Mouse (Mus musculus) E14TG2a.4 (cell line): Measurements from ENCODE around the gene Hist2h2be.
"Not testable (repeated sequence)": the region's sequence is repeated elsewhere in the genome, so short reads cannot be mapped to it uniquely, and the experiment has no call there.

Experiments used
- H3K27me3 ChIP-seq: 2 replicates; pipeline ENCODE4 v1.6.1; 2014; ENCODE audit warnings: low read length, control low read depth; ENCODE audit not compliant: insufficient read depth
- H3K36me3 ChIP-seq: 2 replicates; pipeline ENCODE4 v1.6.1; 2014; ENCODE audit warnings: low read length, control low read depth; ENCODE audit not compliant: insufficient read depth
- H3K4me1 ChIP-seq: replicated peaks from 2 replicates; pipeline ENCODE4 v1.6.1; 2014; ENCODE audit warnings: low read depth, low read length, control low read depth
- H3K4me3 ChIP-seq: replicated peaks from 2 replicates; pipeline ENCODE4 v1.5.1; 2014; ENCODE audit warnings: mild to moderate bottlenecking, low read length
- H3K9me3 ChIP-seq: 2 replicates; pipeline ENCODE4 v1.6.1; 2014; ENCODE audit warnings: low read length, control low read depth
- CTCF ChIP-seq: conservative IDR thresholded peaks from 2 replicates; pipeline ENCODE4 v1.5.1; 2014; ENCODE audit warnings: low read length
- NANOG ChIP-seq: IDR thresholded peaks from 2 replicates; pipeline ENCODE4 v1.6.1; 2014; ENCODE audit warnings: borderline replicate concordance, low read length, mixed read lengths
- POU5F1 ChIP-seq: IDR thresholded peaks from 2 replicates; pipeline ENCODE4 v1.6.1; 2014; ENCODE audit warnings: low read length, borderline replicate concordance

Gene Hist2h2be

DNA sequence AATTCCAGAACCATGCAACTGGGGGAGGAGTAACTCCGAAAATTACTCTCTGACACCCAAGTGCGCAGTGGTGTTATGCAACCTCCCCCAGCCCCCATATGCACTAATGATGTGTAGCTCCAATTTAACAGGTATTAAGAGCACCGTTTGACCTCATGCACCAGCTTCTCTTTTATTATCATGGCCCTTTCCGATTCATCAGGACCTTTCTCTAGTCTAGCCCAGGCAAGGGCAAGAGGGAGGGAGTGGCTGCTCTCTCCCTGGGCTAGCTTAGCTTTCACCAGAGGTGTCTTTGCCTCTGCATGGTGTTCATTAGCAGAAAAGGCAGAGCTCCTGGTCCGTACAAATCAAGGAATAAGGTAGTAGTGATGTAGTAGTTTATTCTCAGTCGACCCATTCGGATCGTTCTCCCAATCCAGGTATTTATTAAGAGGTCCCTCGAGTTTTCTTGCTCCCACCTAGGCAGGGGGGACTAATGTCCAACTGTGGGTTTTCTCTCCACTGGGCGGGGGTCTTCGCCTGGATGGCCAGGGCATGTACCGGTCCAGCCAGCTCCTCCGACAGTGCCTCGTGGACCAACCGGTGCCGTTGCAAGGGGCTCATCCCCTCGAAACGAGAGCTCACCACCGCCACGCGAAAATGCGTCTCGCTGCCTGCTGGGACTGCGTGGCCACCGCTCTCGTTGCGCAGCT lies 24.3 kb upstream of the Hist2h2be start:
- no peak for TF ChIP-seq POU5F1
- TF ChIP-seq NANOG, result no peak
- TF ChIP-seq CTCF, result no peak
- H3K36me3 ChIP-seq, result no peaks in the 10 kb centered on the region
- peaks cover 47% of the 10 kb centered on the region for H3K4me1 ChIP-seq
- peak overlapping the region; percentile 94 for H3K4me3 ChIP-seq
- H3K27me3 ChIP-seq, result peaks cover 24% of the 10 kb centered on the region
- H3K9me3 ChIP-seq, result no peaks in the 10 kb centered on the region

DNA sequence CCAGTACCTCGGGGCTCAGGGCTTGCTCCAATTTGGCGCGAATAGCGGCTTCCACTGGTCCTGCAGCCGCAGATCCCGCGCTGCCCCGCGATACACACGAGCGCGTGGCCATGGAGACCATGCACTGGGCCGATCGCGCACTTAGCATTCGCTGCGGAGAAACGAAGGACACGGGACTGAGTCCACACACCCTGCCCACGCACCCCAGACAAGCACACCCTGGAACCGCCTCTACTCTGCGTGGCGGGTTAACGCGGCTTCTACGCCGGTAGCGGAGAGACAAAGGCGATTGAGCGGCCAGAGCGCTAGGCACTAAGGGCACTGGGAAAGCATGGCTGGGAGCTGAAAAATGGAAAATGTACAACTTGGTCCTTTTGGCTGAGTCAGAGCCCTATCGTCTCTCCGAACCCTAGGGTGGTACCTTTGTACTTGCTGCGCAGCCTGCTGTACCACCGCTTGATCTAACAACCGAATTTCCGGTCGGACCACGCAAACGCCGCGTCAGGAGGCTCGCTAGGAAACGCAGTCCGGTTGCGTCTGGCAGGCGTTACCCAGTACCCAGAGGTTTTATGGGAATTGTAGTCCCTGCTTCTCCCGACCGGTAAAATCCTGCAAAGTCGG lies 23.7 kb upstream of the Hist2h2be start:
- Histone ChIP-seq H3K36me3 (no peaks in the 10 kb centered on the region), H3K4me1 (peaks cover 47% of the 10 kb centered on the region), H3K4me3 (peak overlapping the region; percentile 94), H3K9me3 (no peaks in the 10 kb centered on the region), H3K27me3 (peaks cover 21% of the 10 kb centered on the region)
- TF ChIP-seq NANOG (no peak), CTCF (no peak), POU5F1 (no peak)

DNA sequence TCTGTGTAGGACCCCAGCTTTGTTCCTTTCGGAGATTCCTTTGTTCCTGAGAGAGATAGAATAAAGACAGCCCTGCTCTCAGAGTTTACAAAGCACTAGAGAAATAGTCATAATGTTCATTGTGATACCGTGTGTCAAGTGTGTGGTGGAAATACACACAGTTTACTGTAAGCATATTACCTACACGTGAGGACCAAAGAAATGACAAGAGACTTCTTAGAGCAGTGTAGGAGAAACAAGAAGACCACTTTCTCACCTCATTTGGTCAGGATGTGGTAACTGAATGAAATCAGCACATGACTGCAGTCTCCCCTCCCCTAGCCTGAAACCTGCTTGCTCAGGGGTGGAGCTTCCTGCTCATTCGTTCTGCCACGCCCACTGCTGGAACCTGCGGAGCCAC lies 22.7 kb upstream of the Hist2h2be start:
- no peak for TF ChIP-seq CTCF
- TF ChIP-seq NANOG, result no peak
- no peak for TF ChIP-seq POU5F1
- Histone ChIP-seq H3K27me3 (peaks cover 15% of the 10 kb centered on the region), H3K36me3 (no peaks in the 10 kb centered on the region), H3K9me3 (no peaks in the 10 kb centered on the region), H3K4me3 (peak overlapping the region; percentile 94), H3K4me1 (peaks cover 43% of the 10 kb centered on the region)

DNA sequence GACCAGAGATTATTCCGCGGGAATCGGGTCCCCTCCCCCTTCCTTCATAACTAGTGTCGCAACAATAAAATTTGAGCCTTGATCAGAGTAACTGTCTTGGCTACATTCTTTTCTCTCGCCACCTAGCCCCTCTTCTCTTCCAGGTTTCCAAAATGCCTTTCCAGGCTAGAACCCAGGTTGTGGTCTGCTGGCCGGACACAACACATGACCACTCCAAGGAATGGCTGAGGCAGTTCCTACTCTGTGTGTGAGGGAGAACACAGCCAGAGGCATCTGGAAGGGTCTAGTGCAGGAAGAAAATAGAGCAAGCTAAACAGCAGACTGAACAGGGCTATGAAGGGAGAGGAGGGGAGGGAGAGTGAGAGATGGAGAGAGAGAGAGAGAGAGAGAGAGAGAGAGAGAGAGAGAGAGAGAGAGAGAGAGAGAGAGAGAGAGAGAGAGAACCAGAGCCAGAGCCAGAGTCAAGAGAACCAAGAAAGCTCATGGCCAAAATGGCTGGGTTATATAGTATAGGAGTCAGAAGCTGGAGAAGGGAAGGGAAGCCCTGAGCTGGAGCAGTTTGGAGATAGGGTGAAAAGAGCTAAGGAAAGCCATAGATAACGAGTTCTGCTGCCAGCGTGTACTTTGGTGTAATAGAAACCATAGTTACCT lies 22.2 kb upstream of the Hist2h2be start:
- not testable (repeated sequence) for H3K9me3 ChIP-seq, H3K36me3 ChIP-seq
- 0 out of 2 replicates have a peak overlapping the region, but pooled peaks have one; percentile 26 for H3K4me3 ChIP-seq
- peaks cover 38% of the 10 kb centered on the region for H3K4me1 ChIP-seq
- H3K27me3 ChIP-seq, result peaks cover 10% of the 10 kb centered on the region; the same call in 1 of the 2 replicates

DNA sequence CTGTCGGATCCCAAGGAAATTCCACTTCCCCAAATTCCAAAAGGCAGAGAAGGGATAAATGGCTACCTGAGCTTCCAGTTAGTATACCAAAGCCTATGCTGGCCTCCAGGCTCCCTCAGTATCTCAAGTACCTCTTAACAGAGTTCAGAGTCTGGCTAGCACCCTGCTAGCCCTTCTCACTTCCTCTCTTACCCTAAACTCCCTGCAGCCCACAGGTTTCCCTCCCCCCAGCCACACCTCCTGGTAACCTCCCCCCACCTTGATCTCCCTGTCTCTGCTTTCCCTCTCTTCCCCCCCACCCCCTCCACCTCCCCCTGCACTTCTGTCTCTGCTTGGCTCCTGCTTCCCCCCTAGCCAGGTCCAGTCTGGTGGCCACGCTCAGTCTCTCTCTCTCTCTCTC lies 21.2 kb upstream of the Hist2h2be start:
- Histone ChIP-seq H3K36me3 (no peaks in the 10 kb centered on the region), H3K4me1 (peaks cover 34% of the 10 kb centered on the region), H3K9me3 (no peaks in the 10 kb centered on the region), H3K27me3 (peaks cover 8% of the 10 kb centered on the region; the same call in 1 of the 2 replicates), H3K4me3 (no peak overlapping the region)
- TF ChIP-seq NANOG (no peak), POU5F1 (no peak)

DNA sequence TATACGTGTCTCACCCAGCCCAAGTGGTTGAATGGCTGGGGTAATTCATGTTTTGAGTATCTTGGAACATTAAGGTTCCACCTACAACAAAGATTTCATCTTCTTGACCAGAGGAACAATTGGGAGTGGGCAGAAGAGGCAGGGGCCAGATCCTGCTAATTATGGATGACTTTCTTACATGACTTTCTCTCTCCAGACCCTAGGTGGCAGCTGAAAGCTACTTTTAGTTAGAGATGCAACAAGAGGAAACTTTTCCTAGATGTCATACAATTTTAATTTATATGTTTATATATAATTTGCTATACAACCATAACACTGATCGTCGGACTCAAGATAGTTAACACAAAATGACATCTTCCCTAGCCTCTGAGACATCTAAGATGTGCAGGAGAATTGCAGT lies 13.1 kb upstream of the Hist2h2be start:
- H3K27me3 ChIP-seq, result peaks cover 8% of the 10 kb centered on the region; the same call in 1 of the 2 replicates
- H3K36me3 ChIP-seq, result no peaks in the 10 kb centered on the region
- no peak overlapping the region for H3K4me3 ChIP-seq
- H3K9me3 ChIP-seq, result no peaks in the 10 kb centered on the region
- TF ChIP-seq POU5F1, result no peak
- no peak for TF ChIP-seq CTCF
- no peak for TF ChIP-seq NANOG
- peaks cover 13% of the 10 kb centered on the region for H3K4me1 ChIP-seq

DNA sequence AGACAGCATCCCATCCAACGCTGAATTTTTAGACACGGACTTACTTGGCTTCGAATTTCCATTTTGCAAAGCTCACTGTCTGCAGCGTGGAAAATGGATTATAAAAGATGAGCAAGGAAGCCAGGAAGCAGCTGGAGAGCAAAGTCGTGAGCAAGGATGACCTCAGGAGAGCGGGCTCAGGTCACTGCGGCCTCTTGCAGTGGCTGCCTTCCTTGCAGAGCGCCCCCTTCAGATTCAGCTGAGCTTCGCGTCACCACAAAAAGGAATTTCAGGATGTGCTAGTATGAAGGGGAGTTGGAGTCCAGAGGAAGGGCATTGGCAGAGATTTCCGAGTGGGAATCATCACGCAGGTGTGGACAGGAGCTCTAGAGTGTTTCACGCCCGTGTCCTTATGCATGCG lies 11.7 kb upstream of the Hist2h2be start:
- peaks cover 15% of the 10 kb centered on the region for H3K27me3 ChIP-seq
- no peaks in the 10 kb centered on the region for H3K9me3 ChIP-seq
- TF ChIP-seq CTCF (peak; percentile 55), NANOG (no peak), POU5F1 (no peak)
- H3K36me3 ChIP-seq, result no peaks in the 10 kb centered on the region
- H3K4me1 ChIP-seq, result peaks cover 13% of the 10 kb centered on the region
- no peak overlapping the region for H3K4me3 ChIP-seq

DNA sequence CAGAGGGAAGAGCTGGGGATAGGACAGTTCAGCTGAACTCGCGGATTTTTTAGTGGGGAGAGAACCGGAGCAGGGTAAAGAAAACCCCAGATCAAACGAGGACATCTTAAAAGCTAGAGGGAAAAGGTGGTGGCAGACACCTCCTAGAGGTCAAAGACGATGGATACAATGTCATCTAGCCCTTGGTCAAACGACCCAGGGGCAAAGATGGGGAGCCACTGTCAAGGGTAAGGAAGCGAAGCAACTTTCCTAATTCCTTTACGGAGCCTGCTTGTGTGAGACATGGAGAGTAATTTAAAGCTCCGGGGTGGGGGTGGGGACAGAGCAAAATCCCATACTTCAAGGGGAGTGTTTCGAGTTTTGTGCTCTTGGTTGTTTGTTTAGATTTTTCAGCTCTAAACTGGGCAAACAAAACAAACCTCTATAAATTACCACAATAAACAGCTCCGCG lies 1.7 kb upstream of the Hist2h2be start:
- TF ChIP-seq NANOG (no peak), CTCF (no peak), POU5F1 (no peak)
- Histone ChIP-seq H3K9me3 (no peaks in the 10 kb centered on the region), H3K4me1 (peaks cover 35% of the 10 kb centered on the region), H3K36me3 (no peaks in the 10 kb centered on the region), H3K27me3 (peaks cover 12% of the 10 kb centered on the region; the same call in 1 of the 2 replicates), H3K4me3 (peak overlapping the region; percentile 84)

DNA sequence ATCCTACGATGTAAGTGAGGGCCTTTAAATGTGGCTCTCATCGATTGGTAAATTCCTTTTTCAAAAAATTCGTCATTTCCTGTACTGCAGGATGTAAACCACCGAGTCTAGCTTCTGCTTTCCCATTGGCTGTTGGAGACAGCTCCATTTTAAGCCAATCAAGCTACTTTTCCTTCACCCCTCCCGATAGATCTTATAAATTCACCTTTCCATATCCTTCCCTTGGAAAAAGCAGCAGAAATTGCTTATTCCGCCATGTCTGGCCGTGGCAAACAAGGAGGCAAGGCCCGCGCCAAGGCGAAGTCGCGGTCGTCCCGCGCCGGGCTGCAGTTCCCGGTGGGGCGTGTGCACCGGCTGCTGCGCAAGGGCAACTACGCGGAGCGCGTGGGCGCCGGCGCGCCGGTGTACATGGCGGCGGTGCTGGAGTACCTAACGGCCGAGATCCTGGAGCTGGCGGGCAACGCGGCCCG lies 1.2 kb upstream of the Hist2h2be start, which contains the start of the genes Bola1 and Hist2h2ab:
TSS of gene Bola1 (minus strand) at position 49 of the 470 bp plus-strand sequence.
TSS of gene Hist2h2ab (plus strand) at position 205 of the 470 bp plus-strand sequence.
- H3K27me3 ChIP-seq, result peaks cover 12% of the 10 kb centered on the region; the same call in 1 of the 2 replicates
- TF ChIP-seq NANOG, result no peak
- TF ChIP-seq POU5F1, result no peak
- TF ChIP-seq CTCF, result no peak
- peaks cover 35% of the 10 kb centered on the region for H3K4me1 ChIP-seq
- H3K36me3 ChIP-seq, result no peaks in the 10 kb centered on the region
- H3K9me3 ChIP-seq, result no peaks in the 10 kb centered on the region
- H3K4me3 ChIP-seq, result peak within 1 kb of the TSS; percentile 84

DNA sequence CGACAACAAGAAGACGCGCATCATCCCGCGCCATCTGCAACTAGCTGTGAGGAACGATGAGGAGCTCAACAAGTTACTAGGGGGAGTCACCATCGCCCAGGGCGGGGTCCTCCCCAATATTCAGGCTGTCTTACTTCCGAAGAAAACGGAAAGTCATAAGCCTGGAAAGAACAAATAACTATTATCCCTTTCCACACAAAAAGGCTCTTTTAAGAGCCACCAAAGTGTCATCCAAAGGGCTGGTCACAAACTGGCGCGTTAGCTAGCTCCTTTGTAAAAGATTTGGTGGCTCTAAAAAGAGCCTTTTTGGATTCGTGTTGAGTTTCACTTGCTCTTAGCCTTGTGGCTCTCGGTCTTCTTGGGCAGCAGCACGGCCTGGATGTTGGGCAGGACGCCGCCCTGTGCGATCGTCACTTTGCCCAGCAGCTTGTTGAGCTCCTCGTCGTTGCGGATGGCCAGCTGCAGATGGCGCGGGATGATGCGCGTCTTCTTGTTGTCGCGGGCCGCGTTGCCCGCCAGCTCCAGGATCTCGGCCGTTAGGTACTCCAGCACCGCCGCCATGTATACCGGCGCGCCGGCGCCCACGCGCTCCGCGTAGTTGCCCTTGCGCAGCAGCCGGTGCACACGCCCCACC lies 671 bp upstream of the Hist2h2be start:
- H3K9me3 ChIP-seq, H3K36me3 ChIP-seq: not testable (repeated sequence)
- Histone ChIP-seq H3K4me1 (peaks cover 37% of the 10 kb centered on the region), H3K4me3 (peak overlapping the region; percentile 84), H3K27me3 (peaks cover 12% of the 10 kb centered on the region; the same call in 1 of the 2 replicates)
